9 mouse cellular contexts compared by ENCODE assay signal in the genomic region with DNA sequence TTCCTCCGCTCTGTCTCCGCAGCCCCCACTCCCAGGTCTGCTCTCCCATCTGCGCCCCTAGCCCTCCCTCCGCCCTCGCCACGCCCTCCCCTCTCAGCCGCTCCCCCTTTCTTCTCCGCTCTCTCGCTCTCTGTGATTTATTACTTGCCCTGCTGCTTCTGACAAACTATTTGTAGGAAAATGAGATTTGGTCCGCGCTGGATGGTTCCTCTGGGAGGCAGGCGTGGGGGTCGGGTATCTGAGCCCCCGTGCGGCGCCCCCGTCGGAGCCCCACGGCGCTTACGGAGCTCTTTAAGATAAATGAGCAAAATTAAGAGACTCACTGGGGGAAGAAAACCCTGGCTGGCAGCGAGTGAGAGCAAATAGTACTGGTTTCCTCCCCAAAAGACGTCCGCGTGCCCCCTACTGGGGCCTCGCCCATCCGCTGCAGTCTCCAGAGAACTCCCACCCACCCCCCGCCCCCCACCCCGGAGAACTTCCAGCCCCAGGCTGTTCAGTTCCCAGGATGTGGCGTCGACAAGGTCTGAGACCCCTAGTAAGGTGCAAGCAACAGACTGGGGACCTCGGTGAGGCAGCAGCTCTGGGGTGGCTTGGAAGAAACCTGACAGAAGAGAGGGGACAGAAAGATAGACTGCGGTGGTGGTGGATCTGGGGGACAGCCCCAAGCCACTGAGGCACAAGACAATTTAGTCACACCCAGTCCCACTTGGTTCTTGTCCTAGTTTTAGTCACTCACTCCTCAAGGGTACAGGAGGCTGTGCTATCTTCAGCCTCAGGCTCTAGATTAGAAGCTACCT. TPM values are rescaled to one million over a fixed set of nuclear protein-coding genes. Genes with fewer than 3 reads are reported as not detected.
DNase-seq lines count a peak whose midpoint lies in the region; ATAC-seq and TF ChIP-seq lines count a peak whose summit lies in the region.
"Had no signal": no experiment of that assay in that cellular context is flagged by ENCODE, and none has a peak within 500 bp of the region (broad histone marks: within the 10 kb centered on the region; RNA-seq: fewer than 3 reads in every experiment).

No protein-coding gene starts in this region.

- peak; percentile 95 for ATAC-seq in hindbrain, embryonic 11.5 days (ENCODE audit: low FRiP score)
- peak; percentile 84 for ATAC-seq in limb, embryonic 12.5 days (ENCODE audit: insufficient number of reproducible peaks, insufficient read depth, low FRiP score, low TSS enrichment, low read depth)
- ATAC-seq in neural tube, embryonic 11.5 days (ENCODE audit: insufficient read depth, low FRiP score, low TSS enrichment), result peak; percentile 92
- ATAC-seq in megakaryocyte-erythroid progenitor cell, adult 5-6 weeks (replicated peaks; ENCODE audit: low FRiP score, low TSS enrichment, poor library complexity, severe bottlenecking), result no peak

- peak overlapping the region; percentile 46 for H3K4me3 ChIP-seq in layer of hippocampus, adult 2 months
- peak overlapping the region; percentile 24; the same call in 1 of the 2 replicates for H3K4me3 ChIP-seq in cortical plate, adult 2 months (ENCODE audit: insufficient read depth, low read length)
- peak overlapping the region; percentile 29 for H3K4me3 ChIP-seq in hindbrain, embryonic 11.5 days (ENCODE audit: low read depth, low read length)
- H3K4me3 ChIP-seq in limb, embryonic 12.5 days (replicated peaks), result peak overlapping the region; percentile 44
- H3K4me3 ChIP-seq in neural tube, embryonic 11.5 days (ENCODE audit: low read depth, low read length), result peak overlapping the region; percentile 32

- H3K4me1 ChIP-seq in cortical plate, adult 2 months (ENCODE audit: control insufficient read depth, insufficient read depth, low read length), result no peaks in the 10 kb centered on the region
- no peaks in the 10 kb centered on the region for H3K4me1 ChIP-seq in hindbrain, embryonic 11.5 days (replicated peaks; ENCODE audit: control insufficient read depth, insufficient read depth, low read length)
- H3K4me1 ChIP-seq in limb, embryonic 12.5 days (replicated peaks), result peaks cover 7% of the 10 kb centered on the region
- H3K4me1 ChIP-seq in neural tube, embryonic 11.5 days (ENCODE audit: control insufficient read depth, insufficient read depth, low read length), result peaks cover 5% of the 10 kb centered on the region; the same call in 1 of the 2 replicates

- H3K27ac ChIP-seq in layer of hippocampus, adult 2 months, result no peak overlapping the region
- no peak overlapping the region for H3K27ac ChIP-seq in cortical plate, adult 2 months (ENCODE audit: insufficient read depth, low read length)
- peak overlapping the region; percentile 70 for H3K27ac ChIP-seq in hindbrain, embryonic 11.5 days (ENCODE audit: low read depth, low read length)
- H3K27ac ChIP-seq in limb, embryonic 12.5 days, result peak overlapping the region; percentile 46; the same call in 1 of the 2 replicates
- H3K27ac ChIP-seq in neural tube, embryonic 11.5 days (ENCODE audit: low read depth, low read length), result peak overlapping the region; percentile 57; the same call in 1 of the 2 replicates

- no peaks in the 10 kb centered on the region for H3K36me3 ChIP-seq in hindbrain, embryonic 11.5 days (ENCODE audit: control insufficient read depth, insufficient read depth, low read length)
- no peaks in the 10 kb centered on the region for H3K36me3 ChIP-seq in limb, embryonic 12.5 days
- H3K36me3 ChIP-seq in neural tube, embryonic 11.5 days (ENCODE audit: control insufficient read depth, insufficient read depth, low read length), result no peaks in the 10 kb centered on the region

- no peak for TF ChIP-seq CTCF in layer of hippocampus, adult 2 months (conservative IDR thresholded peaks at IDR 0.05)
- TF ChIP-seq CTCF in cortical plate, adult 2 months (IDR thresholded peaks at IDR 0.05; ENCODE audit: extremely low read depth, insufficient read depth, low read length), result no peak

- H3K27me3 ChIP-seq in hindbrain, embryonic 11.5 days (ENCODE audit: control insufficient read depth, insufficient read depth, low read length), result no peaks in the 10 kb centered on the region
- H3K27me3 ChIP-seq in limb, embryonic 12.5 days, result peaks cover 36% of the 10 kb centered on the region
- no peaks in the 10 kb centered on the region for H3K27me3 ChIP-seq in neural tube, embryonic 11.5 days (ENCODE audit: control insufficient read depth, insufficient read depth, low read length)

- no peaks in the 10 kb centered on the region for H3K9me3 ChIP-seq in hindbrain, embryonic 11.5 days (ENCODE audit: control insufficient read depth, low read length)
- no peaks in the 10 kb centered on the region for H3K9me3 ChIP-seq in limb, embryonic 12.5 days
- no peaks in the 10 kb centered on the region for H3K9me3 ChIP-seq in neural tube, embryonic 11.5 days (ENCODE audit: control insufficient read depth, low read length)

- no peak for TF ChIP-seq POLR2A in cortical plate, adult 2 months (IDR thresholded peaks at IDR 0.05; ENCODE audit: extremely low read depth, insufficient read depth, low read length)

- peak overlapping the region; percentile 25 for H3K9ac ChIP-seq in hindbrain, embryonic 11.5 days (ENCODE audit: low read depth, low read length)
- H3K9ac ChIP-seq in limb, embryonic 12.5 days (replicated peaks), result peak overlapping the region; percentile 52
- H3K9ac ChIP-seq in neural tube, embryonic 11.5 days (ENCODE audit: low read length), result peak overlapping the region; percentile 41

- no peak for DNase-seq in layer of hippocampus, adult 2 months (ENCODE audit: low spot score in 2 of 2)
- DNase-seq in layer of hippocampus, adult 9-10 months (ENCODE audit: low spot score), result no peak
- DNase-seq in hindbrain, embryonic 11.5 days (ENCODE audit: low spot score), result peak; percentile 81
- DNase-seq in neural tube, embryonic 11.5 days (ENCODE audit: low spot score), result peak; percentile 83
- DNase-seq in left cerebral cortex, postnatal 25 days (ENCODE audit: low spot score in 2 of 2), result no peak

- intact Hi-C loops in left cerebral cortex, postnatal 25 days (cut with DNase I), result no loop called here

- peak overlapping the region; percentile 56 for H3K4me2 ChIP-seq in hindbrain, embryonic 11.5 days (replicated peaks; ENCODE audit: low read depth, low read length)
- peak overlapping the region; percentile 72 for H3K4me2 ChIP-seq in limb, embryonic 12.5 days
- H3K4me2 ChIP-seq in neural tube, embryonic 11.5 days (ENCODE audit: low read depth), result peak overlapping the region; percentile 58

- WGBS in hindbrain, embryonic 11.5 days, result under 1% methylated on average over 33 of the region's 33 CpGs
- under 1% methylated on average over 33 of the region's 33 CpGs for WGBS in limb, embryonic 12.5 days
- under 1% methylated on average over 33 of the region's 33 CpGs for WGBS in neural tube, embryonic 11.5 days

RNA-seq across cellular contexts. Expression of a gene that starts 46.2 kb away (rescaled TPM):
- total RNA-seq in layer of hippocampus, adult 2 months (2021), result not detected
- not detected in 2 replicates for polyA plus RNA-seq in cortical plate, adult 2 months (2012; rRNA removed)
- polyA plus RNA-seq in hindbrain, embryonic 11.5 days (2014; fragmentation: Nextera tagmentation; extraction: Ambion mirVana), result 23.2 and 25.5 TPM in 2 replicates
- not detected in 2 replicates for polyA plus RNA-seq in limb, embryonic 12.5 days (2016; fragmentation: Nextera tagmentation; extraction: Ambion mirVana)
- polyA plus RNA-seq in neural tube, embryonic 11.5 days (2014; fragmentation: Nextera tagmentation; extraction: Ambion mirVana), result 25.8 and 26.1 TPM in 2 replicates
- total RNA-seq in megakaryocyte-erythroid progenitor cell, adult 5-6 weeks (2014; fragmentation: Nextera tagmentation), result not detected in 2 replicates
- total RNA-seq in megakaryocyte-erythroid progenitor cell, adult 5-6 weeks (2017), result not detected in 2 replicates
- total RNA-seq in left cerebral cortex, postnatal 25 days (2021), result not detected
- total RNA-seq: left cerebral cortex, postnatal 10 days had no signal

Comparison
In these comparisons a context has a peak if more than half of its experiments do, and no peak if none do; other contexts are left out.
1. DNase-seq: peak in hindbrain, embryonic 11.5 days (single experiment) and neural tube, embryonic 11.5 days (single experiment); none in layer of hippocampus, adult 2 months (0 of 2), layer of hippocampus, adult 9-10 months (single experiment) and left cerebral cortex, postnatal 25 days (0 of 2).
2. H3K27ac ChIP-seq: peak in hindbrain, embryonic 11.5 days (single experiment), limb, embryonic 12.5 days (single experiment) and neural tube, embryonic 11.5 days (single experiment); none in layer of hippocampus, adult 2 months (single experiment) and cortical plate, adult 2 months (single experiment).
3. RNA of a gene that starts 46.2 kb away (polyA plus RNA-seq): 25.8 to 26.1 TPM in neural tube, embryonic 11.5 days and 23.2 to 25.5 TPM in hindbrain, embryonic 11.5 days; not detected in cortical plate, adult 2 months and not detected in limb, embryonic 12.5 days; every median in the first group is over 10 times any median in the second.
4. Peak in every context shown above with its lines, with median percentiles within 50 percentile points of each other: H3K4me3 ChIP-seq, H3K4me2 ChIP-seq and H3K9ac ChIP-seq.